Mouse (Mus musculus): ENCODE measurements around the gene Fam198b. TPM values are rescaled to one million over a fixed set of nuclear protein-coding genes. Genes with fewer than 3 reads are reported as not detected.

Gene Fam198b
- polyA plus RNA-seq, 1 experiment from 2014 or later: 0.35 TPM

- Histone ChIP-seq H3K9me3 (ENCODE audit: low read length) (no peaks in the 10 kb centered on the region), H3K27ac (ENCODE audit: low read depth) (no peak overlapping the region)
- no peak for ATAC-seq
These were observed 86.2 kb downstream of the Fam198b start for GRCm38 (mm10) chr3:79970498-79970897.

GRCm38 (mm10) chr3:79971542-79971941 is 87.2 kb downstream of the Fam198b start:
- no peak for ATAC-seq

More at GRCm38 (mm10) chr3:79970498-79970897, 86.2 kb downstream of the Fam198b start:
- H3K4me3 ChIP-seq (ENCODE audit: low read depth, low read length): no peak overlapping the region
- TF ChIP-seq CTCF (IDR thresholded peaks at IDR 0.05; ENCODE audit: low read depth) (no peak), EP300 (IDR thresholded peaks at IDR 0.05; ENCODE audit: low read depth) (no peak)
- no peak overlapping the region for H3K9ac ChIP-seq (replicated peaks)
- H3K27me3 ChIP-seq (ENCODE audit: insufficient read depth, low read length): no peaks in the 10 kb centered on the region
- peaks cover 5% of the 10 kb centered on the region for H3K4me1 ChIP-seq (ENCODE audit: insufficient read depth)
- H3K36me3 ChIP-seq (replicated peaks; ENCODE audit: insufficient read depth, low read length): no peaks in the 10 kb centered on the region
- 33% methylated on average over 2 of the region's 2 CpGs for WGBS (ENCODE audit: insufficient replicate concordance)
- H3K4me2 ChIP-seq (ENCODE audit: low read depth, low read length): no peak overlapping the region
- no peak for DNase-seq

GRCm38 (mm10) chr3:79976786-79977185 is 92.5 kb downstream of the Fam198b start:
- H3K9me3 ChIP-seq (ENCODE audit: low read length): no peaks in the 10 kb centered on the region
- H3K27ac ChIP-seq (ENCODE audit: low read depth): no peak overlapping the region
- H3K27me3 ChIP-seq (ENCODE audit: insufficient read depth, low read length): no peaks in the 10 kb centered on the region
- no peak overlapping the region for H3K9ac ChIP-seq (replicated peaks)
- TF ChIP-seq CTCF (IDR thresholded peaks at IDR 0.05; ENCODE audit: low read depth): no peak
- no peak overlapping the region for H3K4me3 ChIP-seq (ENCODE audit: low read depth, low read length)
- 47% methylated on average over 3 of the region's 3 CpGs for WGBS (ENCODE audit: insufficient replicate concordance)
- 0 out of 2 replicates have a peak, but pooled peaks cover 3% of the 10 kb centered on the region for H3K4me1 ChIP-seq (ENCODE audit: insufficient read depth)
- no peaks in the 10 kb centered on the region for H3K36me3 ChIP-seq (replicated peaks; ENCODE audit: insufficient read depth, low read length)
- DNase-seq (no peak), ATAC-seq (no peak)
- no peak overlapping the region for H3K4me2 ChIP-seq (ENCODE audit: low read depth, low read length)

More at GRCm38 (mm10) chr3:79971542-79971941, 87.2 kb downstream of the Fam198b start:
- Histone ChIP-seq H3K27ac (ENCODE audit: low read depth) (no peak overlapping the region), H3K4me3 (ENCODE audit: low read depth, low read length) (no peak overlapping the region), H3K4me2 (ENCODE audit: low read depth, low read length) (no peak overlapping the region), H3K27me3 (ENCODE audit: insufficient read depth, low read length) (no peaks in the 10 kb centered on the region), H3K36me3 (replicated peaks; ENCODE audit: insufficient read depth, low read length) (no peaks in the 10 kb centered on the region), H3K9me3 (ENCODE audit: low read length) (no peaks in the 10 kb centered on the region), H3K9ac (replicated peaks) (no peak overlapping the region), H3K4me1 (ENCODE audit: insufficient read depth) (peaks cover 4% of the 10 kb centered on the region)
- no peak for DNase-seq
- TF ChIP-seq CTCF (IDR thresholded peaks at IDR 0.05; ENCODE audit: low read depth) (no peak), EP300 (IDR thresholded peaks at IDR 0.05; ENCODE audit: low read depth) (no peak)
- 39% methylated on average over 7 of the region's 7 CpGs for WGBS (ENCODE audit: insufficient replicate concordance)

GRCm38 (mm10) chr3:79977656-79978450 is 93.5 kb downstream of the Fam198b start:
- 57% methylated on average over 11 of the region's 11 CpGs for WGBS (ENCODE audit: insufficient replicate concordance)
- Histone ChIP-seq H3K9ac (replicated peaks) (no peak overlapping the region), H3K27me3 (ENCODE audit: insufficient read depth, low read length) (no peaks in the 10 kb centered on the region), H3K27ac (ENCODE audit: low read depth) (no peak overlapping the region), H3K4me3 (ENCODE audit: low read depth, low read length) (no peak overlapping the region), H3K4me2 (ENCODE audit: low read depth, low read length) (no peak overlapping the region), H3K9me3 (ENCODE audit: low read length) (no peaks in the 10 kb centered on the region), H3K36me3 (replicated peaks; ENCODE audit: insufficient read depth, low read length) (no peaks in the 10 kb centered on the region), H3K4me1 (ENCODE audit: insufficient read depth) (peaks cover 5% of the 10 kb centered on the region; the same call in 1 of the 2 replicates)
- no peak for DNase-seq
- TF ChIP-seq EP300 (IDR thresholded peaks at IDR 0.05; ENCODE audit: low read depth) (no peak), CTCF (IDR thresholded peaks at IDR 0.05; ENCODE audit: low read depth) (no peak)
- ATAC-seq: no peak

GRCm38 (mm10) chr3:79980714-79981113 is 96.4 kb downstream of the Fam198b start:
- ATAC-seq: no peak
- H3K27ac ChIP-seq (ENCODE audit: low read depth): no peak overlapping the region

GRCm38 (mm10) chr3:79983961-79984419 is 99.7 kb downstream of the Fam198b start:
- WGBS (ENCODE audit: insufficient replicate concordance): 42% methylated on average over 2 of the region's 2 CpGs
- DNase-seq: no peak
- no peaks in the 10 kb centered on the region for H3K9me3 ChIP-seq (ENCODE audit: low read length)
- TF ChIP-seq CTCF (IDR thresholded peaks at IDR 0.05; ENCODE audit: low read depth) (no peak), EP300 (IDR thresholded peaks at IDR 0.05; ENCODE audit: low read depth) (no peak)
- H3K36me3 ChIP-seq (replicated peaks; ENCODE audit: insufficient read depth, low read length): no peaks in the 10 kb centered on the region
- H3K4me2 ChIP-seq (ENCODE audit: low read depth, low read length): no peak overlapping the region
- H3K4me3 ChIP-seq (ENCODE audit: low read depth, low read length): no peak overlapping the region
- H3K4me1 ChIP-seq (ENCODE audit: insufficient read depth): peaks cover 11% of the 10 kb centered on the region
- H3K27me3 ChIP-seq (ENCODE audit: insufficient read depth, low read length): no peaks in the 10 kb centered on the region
- H3K9ac ChIP-seq (replicated peaks): no peak overlapping the region
- peak; percentile 80 for ATAC-seq
- H3K27ac ChIP-seq (ENCODE audit: low read depth): 0 out of 2 replicates have a peak overlapping the region, but pooled peaks have one; percentile 8

More at GRCm38 (mm10) chr3:79980714-79981113, 96.4 kb downstream of the Fam198b start:
- Histone ChIP-seq H3K9me3 (ENCODE audit: low read length) (no peaks in the 10 kb centered on the region), H3K36me3 (replicated peaks; ENCODE audit: insufficient read depth, low read length) (no peaks in the 10 kb centered on the region), H3K4me2 (ENCODE audit: low read depth, low read length) (no peak overlapping the region), H3K4me1 (ENCODE audit: insufficient read depth) (peaks cover 14% of the 10 kb centered on the region), H3K9ac (replicated peaks) (no peak overlapping the region), H3K27me3 (ENCODE audit: insufficient read depth, low read length) (no peaks in the 10 kb centered on the region), H3K4me3 (ENCODE audit: low read depth, low read length) (no peak overlapping the region)
- 42% methylated on average over 1 of the region's 1 CpGs for WGBS (ENCODE audit: insufficient replicate concordance)
- no peak for DNase-seq
- TF ChIP-seq EP300 (IDR thresholded peaks at IDR 0.05; ENCODE audit: low read depth): no peak
- no peak for TF ChIP-seq CTCF (IDR thresholded peaks at IDR 0.05; ENCODE audit: low read depth)

Data from liver, postnatal 0 days (tissue).